Mouse (Mus musculus): ENCODE data around the gene Gxylt2.

Gxylt2 gene

GRCm38 (mm10) chr6:100704574-100705365 lies at the start of gene Gxylt2:
Gene Gxylt2 (plus strand): TSS chr6:100704734.
- DNase-seq (ENCODE audit: extremely low spot score, low read depth, low spot score), result peak; percentile 33

GRCm38 (mm10) chr6:100660395-100660794 lies 44.1 kb upstream of the Gxylt2 start:
- DNase-seq (ENCODE audit: extremely low spot score, low read depth, low spot score), result no peak

GRCm38 (mm10) chr6:100662224-100662623 lies 42.3 kb upstream of the Gxylt2 start:
- DNase-seq (ENCODE audit: extremely low spot score, low read depth, low spot score), result no peak

GRCm38 (mm10) chr6:100667644-100668043 lies 36.9 kb upstream of the Gxylt2 start:
- no peak for DNase-seq (ENCODE audit: extremely low spot score, low read depth, low spot score)

GRCm38 (mm10) chr6:100668858-100669257 lies 35.7 kb upstream of the Gxylt2 start:
- DNase-seq (ENCODE audit: extremely low spot score, low read depth, low spot score), result no peak

GRCm38 (mm10) chr6:100670370-100670841 lies 34.1 kb upstream of the Gxylt2 start:
- DNase-seq (ENCODE audit: extremely low spot score, low read depth, low spot score), result no peak

GRCm38 (mm10) chr6:100670880-100671344 lies 33.6 kb upstream of the Gxylt2 start, which contains the start of gene Shq1:
Gene Shq1 (minus strand): TSS chr6:100671157.
- DNase-seq (ENCODE audit: extremely low spot score, low read depth, low spot score), result peak; percentile 61

GRCm38 (mm10) chr6:100671401-100671800 lies 33.1 kb upstream of the Gxylt2 start:
- no peak for DNase-seq (ENCODE audit: extremely low spot score, low read depth, low spot score)

- peak; percentile 41 for DNase-seq (ENCODE audit: extremely low spot score, low read depth, low spot score)
These were observed 29.6 kb upstream of the Gxylt2 start for GRCm38 (mm10) chr6:100674974-100675373.

- DNase-seq (ENCODE audit: extremely low spot score, low read depth, low spot score), result no peak
These were observed 28.1 kb upstream of the Gxylt2 start for GRCm38 (mm10) chr6:100676461-100676860.

GRCm38 (mm10) chr6:100678636-100679035 lies 25.9 kb upstream of the Gxylt2 start:
- DNase-seq (ENCODE audit: extremely low spot score, low read depth, low spot score), result no peak

GRCm38 (mm10) chr6:100686341-100686740 lies 18.2 kb upstream of the Gxylt2 start:
- no peak for DNase-seq (ENCODE audit: extremely low spot score, low read depth, low spot score)

GRCm38 (mm10) chr6:100699986-100700385 lies 4.5 kb upstream of the Gxylt2 start:
- DNase-seq (ENCODE audit: extremely low spot score, low read depth, low spot score), result no peak

- DNase-seq (ENCODE audit: extremely low spot score, low read depth, low spot score), result no peak
These were observed 3.8 kb upstream of the Gxylt2 start for GRCm38 (mm10) chr6:100700774-100701173.

- no peak for DNase-seq (ENCODE audit: extremely low spot score, low read depth, low spot score)
These were observed 349 bp upstream of the Gxylt2 start for GRCm38 (mm10) chr6:100704197-100704573.

GRCm38 (mm10) chr6:100705366-100705811 lies 855 bp downstream of the Gxylt2 start:
- no peak for DNase-seq (ENCODE audit: extremely low spot score, low read depth, low spot score)

GRCm38 (mm10) chr6:100706861-100707260 lies 2.3 kb downstream of the Gxylt2 start:
- DNase-seq (ENCODE audit: extremely low spot score, low read depth, low spot score), result no peak

GRCm38 (mm10) chr6:100707557-100707956 lies 3.0 kb downstream of the Gxylt2 start:
- DNase-seq (ENCODE audit: extremely low spot score, low read depth, low spot score), result no peak

GRCm38 (mm10) chr6:100708248-100708647 lies 3.7 kb downstream of the Gxylt2 start:
- DNase-seq (ENCODE audit: extremely low spot score, low read depth, low spot score), result no peak

- DNase-seq (ENCODE audit: extremely low spot score, low read depth, low spot score), result no peak
These were observed 4.5 kb downstream of the Gxylt2 start for GRCm38 (mm10) chr6:100708996-100709395.

GRCm38 (mm10) chr6:100709483-100709882 lies 4.9 kb downstream of the Gxylt2 start:
- DNase-seq (ENCODE audit: extremely low spot score, low read depth, low spot score), result no peak

GRCm38 (mm10) chr6:100710170-100710569 lies 5.6 kb downstream of the Gxylt2 start:
- no peak for DNase-seq (ENCODE audit: extremely low spot score, low read depth, low spot score)
